Mouse (Mus musculus): ENCODE data around the gene Polr2a. TPM values are rescaled to one million over a fixed set of nuclear protein-coding genes. Genes with fewer than 3 reads are reported as not detected.

Polr2a gene
- polyA plus RNA-seq, 1 experiment from 2014 or later, result 13.0 TPM

DNA sequence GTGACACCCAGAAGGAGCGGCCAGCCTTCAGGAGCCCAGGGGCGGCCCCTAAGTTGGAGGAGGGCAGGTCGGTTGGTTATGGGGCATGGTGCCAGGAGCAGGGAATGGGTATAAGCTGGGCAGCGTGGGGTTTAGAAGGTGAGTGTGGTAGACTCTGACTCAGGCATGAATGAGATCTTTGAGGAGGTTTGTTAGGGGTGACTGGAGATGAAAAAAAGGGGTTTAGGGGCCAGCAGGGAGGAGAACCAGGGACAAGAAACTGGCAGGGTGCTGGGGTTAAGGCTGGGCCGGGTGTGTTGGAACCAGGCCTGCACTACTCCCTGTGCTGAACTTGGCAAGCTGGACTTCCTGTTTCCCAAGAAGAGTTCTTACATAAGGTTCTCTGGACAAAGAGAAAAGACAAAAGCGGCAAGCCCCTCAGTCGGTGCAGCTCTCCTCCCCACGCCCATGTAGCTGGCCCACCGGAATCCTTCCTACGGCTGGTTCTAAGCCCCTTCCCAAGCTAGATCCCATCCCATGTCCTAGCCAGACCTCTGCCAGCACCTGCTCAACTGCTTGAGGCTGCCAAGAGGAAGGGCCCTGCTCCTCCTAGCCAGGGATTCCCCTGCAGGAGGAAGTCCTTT lies 72.8 kb downstream of the Polr2a start, which contains the start of gene Tnfsf13:
Tnfsf13 (minus strand) TSS at position 259 of the 623 bp plus-strand sequence.
- Histone ChIP-seq H3K36me3 (ENCODE audit: control insufficient read depth, insufficient read depth, low read length) (no peaks in the 10 kb centered on the region), H3K4me1 (ENCODE audit: control insufficient read depth, insufficient read depth, low read length) (peaks cover 15% of the 10 kb centered on the region), H3K9me3 (replicated peaks; ENCODE audit: control insufficient read depth, low read length, poor library complexity, severe bottlenecking) (no peaks in the 10 kb centered on the region), H3K4me2 (ENCODE audit: low read length) (no peak within 1 kb of the TSS), H3K27ac (ENCODE audit: low read length) (peak within 1 kb of the TSS; percentile 50), H3K4me3 (ENCODE audit: low read depth, low read length) (no peak within 1 kb of the TSS), H3K27me3 (ENCODE audit: control insufficient read depth, insufficient read depth, low read depth, low read length) (no peaks in the 10 kb centered on the region), H3K9ac (ENCODE audit: low read depth, low read length) (peak within 1 kb of the TSS; percentile 14; the same call in 1 of the 2 replicates)
- WGBS, result 36% methylated on average over 10 of the region's 10 CpGs
- ATAC-seq, result no peak

DNA sequence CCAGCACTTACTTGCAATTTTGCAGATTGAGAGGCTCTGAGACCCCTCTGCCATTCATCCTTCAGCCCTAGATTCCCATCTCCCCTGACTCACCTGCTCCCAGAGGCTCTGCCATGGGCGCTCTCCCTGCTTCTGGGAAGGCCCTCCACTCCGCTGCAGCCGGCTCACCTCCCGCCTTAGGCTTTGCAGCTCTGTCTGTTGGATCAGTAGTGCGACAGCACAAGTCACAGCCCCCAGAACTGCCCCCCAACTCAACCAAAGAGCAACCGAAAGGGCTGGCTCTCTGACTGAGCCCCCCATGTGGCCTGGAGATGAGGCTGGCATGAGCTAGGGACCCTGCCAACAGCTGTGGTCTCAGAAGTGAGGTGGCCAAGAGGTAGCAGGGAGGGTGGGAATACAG lies 73.5 kb downstream of the Polr2a start:
- Histone ChIP-seq H3K9me3 (replicated peaks; ENCODE audit: control insufficient read depth, low read length, poor library complexity, severe bottlenecking) (no peaks in the 10 kb centered on the region), H3K27ac (ENCODE audit: low read length) (0 out of 2 replicates have a peak overlapping the region, but pooled peaks have one; percentile 2), H3K9ac (ENCODE audit: low read depth, low read length) (peak overlapping the region; percentile 14; the same call in 1 of the 2 replicates), H3K4me1 (ENCODE audit: control insufficient read depth, insufficient read depth, low read length) (peaks cover 22% of the 10 kb centered on the region), H3K4me3 (ENCODE audit: low read depth, low read length) (no peak overlapping the region), H3K4me2 (ENCODE audit: low read length) (no peak overlapping the region), H3K36me3 (ENCODE audit: control insufficient read depth, insufficient read depth, low read length) (no peaks in the 10 kb centered on the region), H3K27me3 (ENCODE audit: control insufficient read depth, insufficient read depth, low read depth, low read length) (no peaks in the 10 kb centered on the region)
- 77% methylated on average over 6 of the region's 6 CpGs for whole genome bisulfite sequencing
- ATAC-seq, result no peak

GRCm38 (mm10) chr11:69684128-69684745 lies 74.2 kb downstream of the Polr2a start:
- H3K9ac ChIP-seq (ENCODE audit: low read depth, low read length), result no peak overlapping the region; the same call in 1 of the 2 replicates

More at GRCm38 (mm10) chr11:69684128-69684745, 74.2 kb downstream of the Polr2a start:
- Histone ChIP-seq H3K27me3 (ENCODE audit: control insufficient read depth, insufficient read depth, low read depth, low read length) (no peaks in the 10 kb centered on the region), H3K27ac (ENCODE audit: low read length) (peak overlapping the region; percentile 89; the same call in 1 of the 2 replicates), H3K9me3 (replicated peaks; ENCODE audit: control insufficient read depth, low read length, poor library complexity, severe bottlenecking) (no peaks in the 10 kb centered on the region), H3K36me3 (ENCODE audit: control insufficient read depth, insufficient read depth, low read length) (no peaks in the 10 kb centered on the region), H3K4me2 (ENCODE audit: low read length) (no peak overlapping the region), H3K4me3 (ENCODE audit: low read depth, low read length) (no peak overlapping the region), H3K4me1 (ENCODE audit: control insufficient read depth, insufficient read depth, low read length) (peaks cover 27% of the 10 kb centered on the region)
- ATAC-seq, result no peak
- WGBS, result 78% methylated on average over 12 of the region's 12 CpGs

Other genes starting within 250 kb of the Polr2a start
- gene Dnah2, start 209.5 kb downstream of the Polr2a start, polyA plus RNA-seq (2015; fragmentation: Nextera tagmentation; extraction: Ambion mirVana), result 4.4 and 5.1 TPM in 2 replicates
- 165 and 178 TPM in 2 replicates for gene Efnb3, start 198.4 kb downstream of the Polr2a start, polyA plus RNA-seq (2015; fragmentation: Nextera tagmentation; extraction: Ambion mirVana)
- gene Wrap53, start 178.4 kb downstream of the Polr2a start, polyA plus RNA-seq (2015; fragmentation: Nextera tagmentation; extraction: Ambion mirVana), result 19.2 and 20.9 TPM in 2 replicates
- 48.9 and 57.3 TPM in 2 replicates for gene Trp53, start 178.3 kb downstream of the Polr2a start, polyA plus RNA-seq (2015; fragmentation: Nextera tagmentation; extraction: Ambion mirVana)
- gene Atp1b2, start 152.7 kb downstream of the Polr2a start, polyA plus RNA-seq (2015; fragmentation: Nextera tagmentation; extraction: Ambion mirVana), result 65.8 and 95.2 TPM in 2 replicates
- gene Shbg, start 140.7 kb downstream of the Polr2a start, polyA plus RNA-seq (2015; fragmentation: Nextera tagmentation; extraction: Ambion mirVana), result not detected in 2 replicates
- gene Sat2, start 136.6 kb downstream of the Polr2a start, polyA plus RNA-seq (2015; fragmentation: Nextera tagmentation; extraction: Ambion mirVana), result 23.8 and 27.1 TPM in 2 replicates
- 33.3 and 37.3 TPM in 2 replicates for gene Fxr2, start 125.6 kb downstream of the Polr2a start, polyA plus RNA-seq (2015; fragmentation: Nextera tagmentation; extraction: Ambion mirVana)
- gene Sox15, start 103.3 kb downstream of the Polr2a start, polyA plus RNA-seq (2015; fragmentation: Nextera tagmentation; extraction: Ambion mirVana), result not detected in 2 replicates
- gene Mpdu1, start 96.0 kb downstream of the Polr2a start, polyA plus RNA-seq (2015; fragmentation: Nextera tagmentation; extraction: Ambion mirVana), result 101 and 104 TPM in 2 replicates
- 6.4 and 9.7 TPM in 2 replicates for gene Cd68, start 92.5 kb downstream of the Polr2a start, polyA plus RNA-seq (2015; fragmentation: Nextera tagmentation; extraction: Ambion mirVana)
- gene Eif4a1, start 86.2 kb downstream of the Polr2a start, polyA plus RNA-seq (2015; fragmentation: Nextera tagmentation; extraction: Ambion mirVana), result 477 and 496 TPM in 2 replicates
- 94.0 and 98.5 TPM in 2 replicates for gene Senp3, start 76.6 kb downstream of the Polr2a start, polyA plus RNA-seq (2015; fragmentation: Nextera tagmentation; extraction: Ambion mirVana)
- 0.53 and 0.66 TPM in 2 replicates for gene Tnfsf13, start 72.9 kb downstream of the Polr2a start, polyA plus RNA-seq (2015; fragmentation: Nextera tagmentation; extraction: Ambion mirVana)
- gene Tnfsf12, start 62.8 kb downstream of the Polr2a start, polyA plus RNA-seq (2015; fragmentation: Nextera tagmentation; extraction: Ambion mirVana), result 2.3 and 3.0 TPM in 2 replicates
- 0.60 and 0.87 TPM in 2 replicates for gene Tnfsfm13, start 62.5 kb downstream of the Polr2a start, polyA plus RNA-seq (2015; fragmentation: Nextera tagmentation; extraction: Ambion mirVana)
- gene Slc35g3, start 3.3 kb upstream of the Polr2a start, polyA plus RNA-seq (2015; fragmentation: Nextera tagmentation; extraction: Ambion mirVana), result 0.21 and 0.22 TPM in 2 replicates
- 4.2 and 5.2 TPM in 2 replicates for gene Zbtb4, start 7.3 kb upstream of the Polr2a start, polyA plus RNA-seq (2015; fragmentation: Nextera tagmentation; extraction: Ambion mirVana)
- gene Chrnb1, start 37.3 kb upstream of the Polr2a start, polyA plus RNA-seq (2015; fragmentation: Nextera tagmentation; extraction: Ambion mirVana), result 1.4 and 1.6 TPM in 2 replicates
- 4.1 and 4.5 TPM in 2 replicates for gene Fgf11, start 43.2 kb upstream of the Polr2a start, polyA plus RNA-seq (2015; fragmentation: Nextera tagmentation; extraction: Ambion mirVana)
- gene Tmem102, start 47.0 kb upstream of the Polr2a start, polyA plus RNA-seq (2015; fragmentation: Nextera tagmentation; extraction: Ambion mirVana), result 0.54 and 0.56 TPM in 2 replicates
- gene Gm39566, start 56.7 kb upstream of the Polr2a start, polyA plus RNA-seq (2015; fragmentation: Nextera tagmentation; extraction: Ambion mirVana), result not detected in 2 replicates
- not detected in 2 replicates for gene Spem2, start 59.8 kb upstream of the Polr2a start, polyA plus RNA-seq (2015; fragmentation: Nextera tagmentation; extraction: Ambion mirVana)
- gene Spem1, start 63.5 kb upstream of the Polr2a start, polyA plus RNA-seq (2015; fragmentation: Nextera tagmentation; extraction: Ambion mirVana), result 0.24 and 0.68 TPM in 2 replicates
- gene Nlgn2, start 79.1 kb upstream of the Polr2a start, polyA plus RNA-seq (2015; fragmentation: Nextera tagmentation; extraction: Ambion mirVana), result 20.6 and 21.5 TPM in 2 replicates
- 271 and 312 TPM in 2 replicates for gene Tmem256, start 79.9 kb upstream of the Polr2a start, polyA plus RNA-seq (2015; fragmentation: Nextera tagmentation; extraction: Ambion mirVana)
- gene Plscr3, start 87.7 kb upstream of the Polr2a start, polyA plus RNA-seq (2015; fragmentation: Nextera tagmentation; extraction: Ambion mirVana), result 46.3 and 48.1 TPM in 2 replicates
- gene Tnk1, start 100.1 kb upstream of the Polr2a start, polyA plus RNA-seq (2015; fragmentation: Nextera tagmentation; extraction: Ambion mirVana), result 0.11 and 0.35 TPM in 2 replicates
- not detected in 2 replicates for gene Tmem95, start 119.4 kb upstream of the Polr2a start, polyA plus RNA-seq (2015; fragmentation: Nextera tagmentation; extraction: Ambion mirVana)
- gene Kctd11, start 122.8 kb upstream of the Polr2a start, polyA plus RNA-seq (2015; fragmentation: Nextera tagmentation; extraction: Ambion mirVana), result 1.3 and 1.9 TPM in 2 replicates
- 0.26 and 0.42 TPM in 2 replicates for gene Acap1, start 136.9 kb upstream of the Polr2a start, polyA plus RNA-seq (2015; fragmentation: Nextera tagmentation; extraction: Ambion mirVana)
- 6.6 and 7.4 TPM in 2 replicates for gene 2810408A11Rik, start 142.3 kb upstream of the Polr2a start, polyA plus RNA-seq (2015; fragmentation: Nextera tagmentation; extraction: Ambion mirVana)
- gene Neurl4, start 142.4 kb upstream of the Polr2a start, polyA plus RNA-seq (2015; fragmentation: Nextera tagmentation; extraction: Ambion mirVana), result 18.7 and 24.1 TPM in 2 replicates
- gene Gps2, start 155.3 kb upstream of the Polr2a start, polyA plus RNA-seq (2015; fragmentation: Nextera tagmentation; extraction: Ambion mirVana), result 70.3 TPM in 2 replicates
- gene Eif5a, start 163.3 kb upstream of the Polr2a start, polyA plus RNA-seq (2015; fragmentation: Nextera tagmentation; extraction: Ambion mirVana), result 1,061 and 1,062 TPM in 2 replicates
- 5.1 and 7.2 TPM in 2 replicates for gene Ybx2, start 177.2 kb upstream of the Polr2a start, polyA plus RNA-seq (2015; fragmentation: Nextera tagmentation; extraction: Ambion mirVana)
- gene Slc2a4, start 189.6 kb upstream of the Polr2a start, polyA plus RNA-seq (2015; fragmentation: Nextera tagmentation; extraction: Ambion mirVana), result 3.1 and 3.2 TPM in 2 replicates
- 0.40 and 0.70 TPM in 2 replicates for gene Cldn7, start 206.1 kb upstream of the Polr2a start, polyA plus RNA-seq (2015; fragmentation: Nextera tagmentation; extraction: Ambion mirVana)
- gene Ctdnep1, start 222.5 kb upstream of the Polr2a start, polyA plus RNA-seq (2015; fragmentation: Nextera tagmentation; extraction: Ambion mirVana), result 23.0 and 24.4 TPM in 2 replicates
- 162 and 173 TPM in 2 replicates for gene Elp5, start 223.9 kb upstream of the Polr2a start, polyA plus RNA-seq (2015; fragmentation: Nextera tagmentation; extraction: Ambion mirVana)
- gene Gabarap, start 232.5 kb upstream of the Polr2a start, polyA plus RNA-seq (2015; fragmentation: Nextera tagmentation; extraction: Ambion mirVana), result 527 and 528 TPM in 2 replicates
- 51.2 and 58.6 TPM in 2 replicates for gene Phf23, start 237.1 kb upstream of the Polr2a start, polyA plus RNA-seq (2015; fragmentation: Nextera tagmentation; extraction: Ambion mirVana)
- gene Dvl2, start 242.0 kb upstream of the Polr2a start, polyA plus RNA-seq (2015; fragmentation: Nextera tagmentation; extraction: Ambion mirVana), result 21.9 and 26.1 TPM in 2 replicates